Mouse (Mus musculus): Measurements from ENCODE around the gene Polr2e. TPM values are rescaled to one million over a fixed set of nuclear protein-coding genes. Genes with fewer than 3 reads are reported as not detected.
"Not testable (repeated sequence)": the region's sequence is repeated elsewhere in the genome, so short reads cannot be mapped to it uniquely, and the experiment has no call there.

Gene Polr2e
- polyA plus RNA-seq, 1 experiment from 2014 or later, result 256 TPM

GRCm38 (mm10) chr10:80048834-80049233 is 9.2 kb upstream of the Polr2e start:
- Histone ChIP-seq H3K27ac (ENCODE audit: low read depth, low read length) (peak overlapping the region; percentile 32; the same call in 1 of the 2 replicates), H3K27me3 (replicated peaks; ENCODE audit: control insufficient read depth, insufficient read depth, low read length) (no peaks in the 10 kb centered on the region), H3K4me3 (ENCODE audit: low read depth, low read length) (no peak overlapping the region), H3K36me3 (ENCODE audit: control insufficient read depth, insufficient read depth, low read length) (no peaks in the 10 kb centered on the region), H3K9ac (ENCODE audit: low read depth, low read length) (peak overlapping the region; percentile 2), H3K4me1 (replicated peaks; ENCODE audit: control insufficient read depth, insufficient read depth, low read length) (peaks cover 45% of the 10 kb centered on the region), H3K9me3 (ENCODE audit: control insufficient read depth, low read length) (no peaks in the 10 kb centered on the region), H3K4me2 (no peak overlapping the region)
- DNase-seq (ENCODE audit: low spot score) (no peak), ATAC-seq (replicated peaks; ENCODE audit: low FRiP score) (no peak)
- WGBS, result 39% methylated on average over 3 of the region's 3 CpGs

- H3K27ac ChIP-seq (ENCODE audit: low read depth, low read length), result peak overlapping the region; percentile 32; the same call in 1 of the 2 replicates
- H3K4me3 ChIP-seq (ENCODE audit: low read depth, low read length), result no peak overlapping the region
- H3K9ac ChIP-seq (ENCODE audit: low read depth, low read length), result peak overlapping the region; percentile 25; the same call in 1 of the 2 replicates
- no peaks in the 10 kb centered on the region for H3K27me3 ChIP-seq (replicated peaks; ENCODE audit: control insufficient read depth, insufficient read depth, low read length)
- peaks cover 45% of the 10 kb centered on the region for H3K4me1 ChIP-seq (replicated peaks; ENCODE audit: control insufficient read depth, insufficient read depth, low read length)
- H3K9me3 ChIP-seq (ENCODE audit: control insufficient read depth, low read length), result no peaks in the 10 kb centered on the region
- no peaks in the 10 kb centered on the region for H3K36me3 ChIP-seq (ENCODE audit: control insufficient read depth, insufficient read depth, low read length)
- WGBS, result 42% methylated on average over 5 of the region's 5 CpGs
- H3K4me2 ChIP-seq, result no peak overlapping the region; the same call in 1 of the 2 replicates
- DNase-seq (ENCODE audit: low spot score) (no peak), ATAC-seq (replicated peaks; ENCODE audit: low FRiP score) (no peak)
These were observed 8.8 kb upstream of the Polr2e start for GRCm38 (mm10) chr10:80048396-80048795.

GRCm38 (mm10) chr10:80047041-80047565 is 7.5 kb upstream of the Polr2e start, which contains the start of gene Gpx4:
TSS of gene Gpx4 (plus strand) at chr10:80047166.
- H3K4me1 ChIP-seq (replicated peaks; ENCODE audit: control insufficient read depth, insufficient read depth, low read length), result peaks cover 35% of the 10 kb centered on the region
- 65% methylated on average over 9 of the region's 9 CpGs for WGBS
- no peak within 1 kb of the TSS for H3K9ac ChIP-seq (ENCODE audit: low read depth, low read length)

GRCm38 (mm10) chr10:80045766-80046165 is 6.2 kb upstream of the Polr2e start:
- WGBS, result 80% methylated on average over 5 of the region's 5 CpGs
- Histone ChIP-seq H3K9ac (ENCODE audit: low read depth, low read length) (no peak overlapping the region), H3K36me3 (ENCODE audit: control insufficient read depth, insufficient read depth, low read length) (no peaks in the 10 kb centered on the region), H3K4me1 (replicated peaks; ENCODE audit: control insufficient read depth, insufficient read depth, low read length) (peaks cover 22% of the 10 kb centered on the region), H3K27ac (ENCODE audit: low read depth, low read length) (no peak overlapping the region), H3K4me3 (ENCODE audit: low read depth, low read length) (no peak overlapping the region), H3K9me3 (ENCODE audit: control insufficient read depth, low read length) (no peaks in the 10 kb centered on the region), H3K4me2 (no peak overlapping the region), H3K27me3 (replicated peaks; ENCODE audit: control insufficient read depth, insufficient read depth, low read length) (no peaks in the 10 kb centered on the region)
- no peak for DNase-seq (ENCODE audit: low spot score)
- no peak for ATAC-seq (replicated peaks; ENCODE audit: low FRiP score)

More at GRCm38 (mm10) chr10:80047041-80047565, 7.5 kb upstream of the Polr2e start, which contains the start of gene Gpx4:
- H3K4me3 ChIP-seq (ENCODE audit: low read depth, low read length), result no peak within 1 kb of the TSS
- H3K27ac ChIP-seq (ENCODE audit: low read depth, low read length), result no peak within 1 kb of the TSS
- no peaks in the 10 kb centered on the region for H3K9me3 ChIP-seq (ENCODE audit: control insufficient read depth, low read length)
- H3K36me3 ChIP-seq (ENCODE audit: control insufficient read depth, insufficient read depth, low read length), result no peaks in the 10 kb centered on the region
- no peak for DNase-seq (ENCODE audit: low spot score)
- no peak within 1 kb of the TSS for H3K4me2 ChIP-seq
- no peak for ATAC-seq (replicated peaks; ENCODE audit: low FRiP score)
- H3K27me3 ChIP-seq (replicated peaks; ENCODE audit: control insufficient read depth, insufficient read depth, low read length), result no peaks in the 10 kb centered on the region

GRCm38 (mm10) chr10:80045364-80045763 is 5.8 kb upstream of the Polr2e start:
- 71% methylated on average over 2 of the region's 4 CpGs for WGBS
- not testable (repeated sequence) for DNase-seq (ENCODE audit: low spot score); H3K4me3 ChIP-seq (ENCODE audit: low read depth, low read length); H3K36me3 ChIP-seq (ENCODE audit: control insufficient read depth, insufficient read depth, low read length); ATAC-seq (replicated peaks; ENCODE audit: low FRiP score); H3K9me3 ChIP-seq (ENCODE audit: control insufficient read depth, low read length); H3K27me3 ChIP-seq (replicated peaks; ENCODE audit: control insufficient read depth, insufficient read depth, low read length); H3K9ac ChIP-seq (ENCODE audit: low read depth, low read length); H3K27ac ChIP-seq (ENCODE audit: low read depth, low read length); H3K4me2 ChIP-seq
- peaks cover 18% of the 10 kb centered on the region for H3K4me1 ChIP-seq (replicated peaks; ENCODE audit: control insufficient read depth, insufficient read depth, low read length)

- H3K4me3 ChIP-seq (ENCODE audit: low read depth, low read length), result no peak overlapping the region
- DNase-seq (ENCODE audit: low spot score) (no peak), ATAC-seq (replicated peaks; ENCODE audit: low FRiP score) (no peak)
- 66% methylated on average over 4 of the region's 4 CpGs for WGBS
- no peak overlapping the region for H3K27ac ChIP-seq (ENCODE audit: low read depth, low read length)
- no peaks in the 10 kb centered on the region for H3K9me3 ChIP-seq (ENCODE audit: control insufficient read depth, low read length)
- H3K36me3 ChIP-seq (ENCODE audit: control insufficient read depth, insufficient read depth, low read length), result no peaks in the 10 kb centered on the region
- no peak overlapping the region for H3K4me2 ChIP-seq
- no peaks in the 10 kb centered on the region for H3K27me3 ChIP-seq (replicated peaks; ENCODE audit: control insufficient read depth, insufficient read depth, low read length)
- H3K4me1 ChIP-seq (replicated peaks; ENCODE audit: control insufficient read depth, insufficient read depth, low read length), result peaks cover 15% of the 10 kb centered on the region
- H3K9ac ChIP-seq (ENCODE audit: low read depth, low read length), result peak overlapping the region; percentile 38; the same call in 1 of the 2 replicates
These were observed 4.5 kb upstream of the Polr2e start for GRCm38 (mm10) chr10:80044087-80044486.

GRCm38 (mm10) chr10:80041409-80042060 is 1.9 kb upstream of the Polr2e start:
- H3K4me1 ChIP-seq (replicated peaks; ENCODE audit: control insufficient read depth, insufficient read depth, low read length), result peaks cover 14% of the 10 kb centered on the region
- peaks cover 18% of the 10 kb centered on the region; the same call in 1 of the 2 replicates for H3K36me3 ChIP-seq (ENCODE audit: control insufficient read depth, insufficient read depth, low read length)
- not testable (repeated sequence) for H3K4me3 ChIP-seq (ENCODE audit: low read depth, low read length); H3K9ac ChIP-seq (ENCODE audit: low read depth, low read length); ATAC-seq (replicated peaks; ENCODE audit: low FRiP score); H3K4me2 ChIP-seq; H3K9me3 ChIP-seq (ENCODE audit: control insufficient read depth, low read length); H3K27me3 ChIP-seq (replicated peaks; ENCODE audit: control insufficient read depth, insufficient read depth, low read length); DNase-seq (ENCODE audit: low spot score)
- H3K27ac ChIP-seq (ENCODE audit: low read depth, low read length), result peak overlapping the region; percentile 3; the same call in 1 of the 2 replicates
- 82% methylated on average over 8 of the region's 8 CpGs for WGBS

GRCm38 (mm10) chr10:80036832-80037231 is 2.8 kb downstream of the Polr2e start:
- H3K4me1 ChIP-seq (replicated peaks; ENCODE audit: control insufficient read depth, insufficient read depth, low read length), result peaks cover 41% of the 10 kb centered on the region
- H3K4me2 ChIP-seq, result no peak overlapping the region
- H3K27me3 ChIP-seq (replicated peaks; ENCODE audit: control insufficient read depth, insufficient read depth, low read length), result no peaks in the 10 kb centered on the region
- DNase-seq (ENCODE audit: low spot score) (no peak), ATAC-seq (replicated peaks; ENCODE audit: low FRiP score) (no peak)
- no peaks in the 10 kb centered on the region for H3K9me3 ChIP-seq (ENCODE audit: control insufficient read depth, low read length)
- peaks cover 38% of the 10 kb centered on the region for H3K36me3 ChIP-seq (ENCODE audit: control insufficient read depth, insufficient read depth, low read length)
- no peak overlapping the region for H3K9ac ChIP-seq (ENCODE audit: low read depth, low read length)
- WGBS, result 91% methylated on average over 13 of the region's 13 CpGs
- no peak overlapping the region for H3K27ac ChIP-seq (ENCODE audit: low read depth, low read length)
- H3K4me3 ChIP-seq (ENCODE audit: low read depth, low read length), result no peak overlapping the region

GRCm38 (mm10) chr10:80035686-80036085 is 3.9 kb downstream of the Polr2e start:
- no peak for DNase-seq (ENCODE audit: low spot score)
- Histone ChIP-seq H3K27ac (ENCODE audit: low read depth, low read length) (peak overlapping the region; percentile 4; the same call in 1 of the 2 replicates), H3K4me2 (no peak overlapping the region), H3K4me1 (replicated peaks; ENCODE audit: control insufficient read depth, insufficient read depth, low read length) (peaks cover 41% of the 10 kb centered on the region), H3K4me3 (ENCODE audit: low read depth, low read length) (no peak overlapping the region), H3K9ac (ENCODE audit: low read depth, low read length) (peak overlapping the region; percentile 20; the same call in 1 of the 2 replicates), H3K27me3 (replicated peaks; ENCODE audit: control insufficient read depth, insufficient read depth, low read length) (no peaks in the 10 kb centered on the region), H3K36me3 (ENCODE audit: control insufficient read depth, insufficient read depth, low read length) (peaks cover 38% of the 10 kb centered on the region), H3K9me3 (ENCODE audit: control insufficient read depth, low read length) (no peaks in the 10 kb centered on the region)
- WGBS, result 91% methylated on average over 5 of the region's 5 CpGs
- no peak for ATAC-seq (replicated peaks; ENCODE audit: low FRiP score)

All from liver, embryonic 11.5 days (tissue).